Mouse (Mus musculus): ENCODE results near the gene Itch. TPM values are rescaled to one million over a fixed set of nuclear protein-coding genes. Genes with fewer than 3 reads are reported as not detected.
A peak's percentile ranks its signal among the peaks of the same experiment; 100 is the strongest.

Itch gene
- polyA plus RNA-seq, 1 experiment from 2014 or later = 16.0 TPM

DNA sequence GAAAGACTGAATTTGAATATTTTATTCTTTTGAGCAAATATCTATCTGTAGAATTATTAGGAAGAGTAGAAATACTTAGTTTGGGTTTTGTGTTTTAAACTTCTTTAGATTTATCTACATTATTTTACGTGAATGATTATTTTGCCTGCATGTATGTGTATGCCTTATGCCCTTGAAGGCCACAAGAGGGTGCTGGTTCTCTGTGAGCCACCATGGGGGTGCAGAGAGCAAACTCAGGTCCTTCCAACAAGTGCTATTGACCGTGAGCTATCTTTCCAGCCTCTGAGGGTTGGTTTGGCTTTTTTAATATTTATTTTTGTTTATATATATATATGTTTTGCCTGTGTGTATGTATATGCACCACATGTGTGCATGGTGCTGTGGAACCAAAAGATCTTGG lies 74.1 kb downstream of the Itch start:
- ATAC-seq (ENCODE audit: insufficient read depth) = no peak
- Histone ChIP-seq H3K9ac (no peak overlapping the region), H3K4me2 (no peak overlapping the region), H3K4me3 (replicated peaks) (no peak overlapping the region), H3K36me3 (replicated peaks) (peaks cover 56% of the 10 kb centered on the region), H3K27ac (replicated peaks) (no peak overlapping the region), H3K4me1 (replicated peaks) (no peaks in the 10 kb centered on the region), H3K9me3 (replicated peaks) (no peaks in the 10 kb centered on the region), H3K27me3 (no peaks in the 10 kb centered on the region)
- WGBS (ENCODE audit: insufficient replicate concordance) = 68% methylated on average over 2 of the region's 2 CpGs

DNA sequence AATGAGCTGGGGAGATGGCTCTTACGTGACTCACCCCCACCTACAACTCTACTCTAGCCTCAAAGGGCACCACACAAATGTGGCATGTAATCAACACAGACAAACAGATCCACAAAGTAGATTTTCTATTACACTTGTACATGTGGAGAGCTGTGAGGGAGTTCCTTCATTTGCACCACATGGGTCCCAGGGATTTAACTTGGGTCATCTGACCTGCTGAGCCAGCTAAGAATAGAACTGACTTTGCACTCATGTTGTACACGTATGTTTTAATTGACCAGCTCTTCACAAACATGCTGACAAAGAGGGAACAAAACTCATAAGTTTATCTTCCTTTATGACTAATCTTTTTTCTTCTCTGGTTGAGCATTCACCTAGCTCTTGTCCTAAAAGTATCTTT lies 89.8 kb downstream of the Itch start:
- no peak for ATAC-seq (ENCODE audit: insufficient read depth)
- 74% methylated on average over 2 of the region's 2 CpGs for WGBS (ENCODE audit: insufficient replicate concordance)
- no peak overlapping the region for H3K9ac ChIP-seq
- H3K4me1 ChIP-seq (replicated peaks) = 0 out of 2 replicates have a peak, but pooled peaks cover 6% of the 10 kb centered on the region
- H3K36me3 ChIP-seq (replicated peaks) = peaks cover 76% of the 10 kb centered on the region
- H3K4me3 ChIP-seq (replicated peaks) = no peak overlapping the region
- H3K9me3 ChIP-seq (replicated peaks) = no peaks in the 10 kb centered on the region
- H3K27ac ChIP-seq (replicated peaks) = no peak overlapping the region
- no peaks in the 10 kb centered on the region for H3K27me3 ChIP-seq
- H3K4me2 ChIP-seq = no peak overlapping the region

DNA sequence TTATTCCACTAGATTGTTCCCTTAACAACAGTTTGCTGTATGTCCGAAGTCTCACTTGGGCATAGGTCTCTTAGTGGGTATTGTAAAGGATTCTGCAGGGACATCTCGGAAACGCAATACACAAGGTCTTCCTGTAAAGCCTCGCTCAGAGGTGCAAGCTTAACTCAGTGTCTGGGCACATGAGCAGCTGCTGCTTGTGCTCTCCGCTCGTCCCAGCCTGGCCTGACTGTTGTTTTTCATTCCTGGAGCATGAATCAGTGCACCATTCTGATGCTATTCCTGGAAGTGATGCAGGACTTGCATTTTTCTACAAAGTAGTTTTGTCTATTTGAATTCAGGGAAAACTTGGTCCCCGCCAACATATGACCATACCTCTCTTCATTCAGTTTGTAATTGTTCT lies 91.4 kb downstream of the Itch start:
- ATAC-seq (ENCODE audit: insufficient read depth) = no peak
- H3K9ac ChIP-seq = no peak overlapping the region
- no peak overlapping the region for H3K4me3 ChIP-seq (replicated peaks)
- H3K4me1 ChIP-seq (replicated peaks) = 0 out of 2 replicates have a peak, but pooled peaks cover 6% of the 10 kb centered on the region
- WGBS (ENCODE audit: insufficient replicate concordance) = 84% methylated on average over 7 of the region's 7 CpGs
- H3K27ac ChIP-seq (replicated peaks) = no peak overlapping the region
- H3K9me3 ChIP-seq (replicated peaks) = no peaks in the 10 kb centered on the region
- H3K36me3 ChIP-seq (replicated peaks) = peaks cover 62% of the 10 kb centered on the region
- no peaks in the 10 kb centered on the region for H3K27me3 ChIP-seq
- no peak overlapping the region for H3K4me2 ChIP-seq

DNA sequence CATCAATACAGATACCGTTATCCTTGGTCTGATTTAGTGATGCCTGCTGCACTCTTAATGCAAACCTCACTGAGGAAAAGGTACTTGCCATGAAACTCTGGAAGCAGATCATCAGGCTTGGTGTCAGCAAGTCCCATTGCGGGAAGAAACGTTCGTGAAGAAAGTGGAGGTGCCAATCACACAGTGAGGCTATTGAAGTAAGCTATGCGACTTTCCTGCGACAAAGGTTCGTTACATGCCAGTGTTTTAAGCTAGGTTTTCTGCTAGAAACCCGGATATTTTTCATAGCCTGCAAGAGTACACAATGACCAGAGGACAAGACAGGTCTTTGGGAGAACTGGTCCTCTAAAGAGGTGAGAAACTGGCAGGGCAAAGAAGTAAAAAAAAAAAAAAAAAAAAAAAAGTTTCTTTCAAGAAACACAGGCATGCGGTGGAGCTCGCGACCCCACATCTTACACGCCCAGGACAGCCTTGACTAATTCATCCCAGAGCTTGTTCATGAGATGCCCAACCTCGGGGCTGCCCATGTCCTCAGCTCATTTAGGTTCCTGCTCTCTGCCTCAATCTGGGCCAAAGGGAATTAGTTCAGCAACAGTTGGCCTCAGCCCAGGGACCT lies 102.5 kb downstream of the Itch start:
- ATAC-seq (ENCODE audit: insufficient read depth) = peak; percentile 78
- Histone ChIP-seq H3K27me3 (no peaks in the 10 kb centered on the region), H3K4me2 (peak overlapping the region; percentile 84), H3K4me3 (replicated peaks) (peak overlapping the region; percentile 99), H3K27ac (replicated peaks) (peak overlapping the region; percentile 78; the same call in 1 of the 2 replicates), H3K4me1 (replicated peaks) (peaks cover 22% of the 10 kb centered on the region), H3K9me3 (replicated peaks) (no peaks in the 10 kb centered on the region), H3K36me3 (replicated peaks) (no peaks in the 10 kb centered on the region), H3K9ac (peak overlapping the region; percentile 90)
- WGBS (ENCODE audit: insufficient replicate concordance) = 7% methylated on average over 13 of the region's 13 CpGs

DNA sequence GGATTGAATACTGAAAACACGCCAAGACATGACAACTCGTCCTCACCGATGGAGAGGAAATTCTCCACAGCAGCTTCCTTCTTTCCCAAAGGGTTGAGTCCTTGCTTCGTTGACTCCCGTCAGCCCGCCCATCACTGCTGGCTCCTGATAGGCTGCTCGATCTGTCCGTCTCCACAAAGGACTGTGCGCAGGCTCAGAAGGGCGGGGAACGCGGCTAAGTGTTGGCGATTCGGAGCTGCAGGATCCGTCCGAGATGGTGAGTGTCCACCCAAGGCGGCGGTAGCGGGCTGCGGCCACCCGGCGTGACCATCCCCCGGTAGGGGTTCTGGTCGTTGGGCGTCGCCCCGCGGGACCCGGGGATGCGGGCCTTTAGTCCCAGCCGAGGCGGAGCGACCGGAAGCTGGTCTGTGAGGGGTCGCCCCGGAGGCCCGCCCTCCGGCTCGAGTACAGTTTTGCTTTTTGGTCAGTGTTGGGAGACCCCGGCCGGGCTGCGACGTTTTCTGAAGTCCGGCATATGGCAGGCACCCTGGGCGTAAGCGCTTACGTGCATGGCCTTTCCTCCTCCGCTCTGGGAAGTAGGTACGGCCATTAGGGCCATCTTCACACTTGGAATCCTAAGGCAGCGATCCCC lies 103.2 kb downstream of the Itch start, which contains the start of gene Dynlrb1:
Gene Dynlrb1 (plus strand): TSS at position 172 of the 631 bp plus-strand sequence.
- no peaks in the 10 kb centered on the region for H3K27me3 ChIP-seq
- peak within 1 kb of the TSS; percentile 99 for H3K4me3 ChIP-seq (replicated peaks)
- no peaks in the 10 kb centered on the region for H3K9me3 ChIP-seq (replicated peaks)
- peak; percentile 99 for ATAC-seq (ENCODE audit: insufficient read depth)
- under 1% methylated on average over 50 of the region's 50 CpGs for whole genome bisulfite sequencing (ENCODE audit: insufficient replicate concordance)
- peak within 1 kb of the TSS; percentile 78 for H3K27ac ChIP-seq (replicated peaks)
- peak within 1 kb of the TSS; percentile 84 for H3K4me2 ChIP-seq
- peak within 1 kb of the TSS; percentile 90 for H3K9ac ChIP-seq
- no peaks in the 10 kb centered on the region for H3K36me3 ChIP-seq (replicated peaks)
- peaks cover 27% of the 10 kb centered on the region for H3K4me1 ChIP-seq (replicated peaks)

DNA sequence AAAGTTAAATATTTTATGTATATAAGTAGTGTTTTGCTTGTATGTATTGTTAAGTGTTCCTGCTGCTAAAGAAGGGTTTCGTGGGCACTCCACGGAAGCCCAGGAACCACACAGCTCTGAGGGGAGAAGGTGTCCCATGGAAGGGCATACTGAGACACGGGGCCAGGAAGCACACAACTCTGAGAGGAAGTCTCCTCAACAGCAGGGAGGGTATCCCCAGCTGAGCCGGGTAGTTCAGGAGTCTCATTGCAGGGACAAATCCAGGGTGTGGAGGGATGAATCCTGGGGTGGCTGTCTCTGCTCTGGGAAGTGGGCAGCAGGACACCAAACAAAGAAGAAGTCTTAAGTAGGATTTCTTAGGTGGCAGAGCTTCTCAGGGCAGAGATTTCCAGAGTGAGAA lies 104.0 kb downstream of the Itch start:
- no peaks in the 10 kb centered on the region for H3K9me3 ChIP-seq (replicated peaks)

DNA sequence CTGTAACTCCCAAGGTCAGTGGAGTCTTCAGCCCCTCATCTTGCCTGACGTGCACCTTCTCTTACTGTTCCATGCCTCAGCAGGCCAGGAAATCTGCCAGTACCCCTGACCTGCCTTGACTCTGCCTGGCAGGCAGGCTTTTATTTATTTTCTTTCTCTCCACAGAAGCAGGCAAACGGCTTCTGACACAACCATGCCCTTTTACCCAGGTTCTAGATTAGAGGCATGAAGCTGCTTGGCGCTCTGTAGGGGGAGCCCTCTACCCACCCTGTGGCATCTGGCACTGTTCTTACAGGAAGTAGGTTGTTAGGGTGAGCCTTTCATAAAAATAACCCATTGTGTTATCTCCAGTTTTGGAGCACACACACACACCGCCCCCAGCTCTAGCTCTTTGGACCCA lies 107.6 kb downstream of the Itch start:
- no peak for ATAC-seq (ENCODE audit: insufficient read depth)
- Histone ChIP-seq H3K4me2 (no peak overlapping the region), H3K27me3 (no peaks in the 10 kb centered on the region), H3K36me3 (replicated peaks) (peaks cover 36% of the 10 kb centered on the region), H3K4me1 (replicated peaks) (peaks cover 22% of the 10 kb centered on the region), H3K9ac (no peak overlapping the region), H3K4me3 (replicated peaks) (no peak overlapping the region), H3K9me3 (replicated peaks) (no peaks in the 10 kb centered on the region), H3K27ac (replicated peaks) (no peak overlapping the region)
- WGBS (ENCODE audit: insufficient replicate concordance) = 62% methylated on average over 4 of the region's 4 CpGs

More for the DNA sequence above, 104.0 kb downstream of the Itch start:
- H3K4me2 ChIP-seq = peak overlapping the region; percentile 84
- H3K27me3 ChIP-seq = no peaks in the 10 kb centered on the region
- peak overlapping the region; percentile 78; the same call in 1 of the 2 replicates for H3K27ac ChIP-seq (replicated peaks)
- ATAC-seq (ENCODE audit: insufficient read depth) = no peak
- H3K36me3 ChIP-seq (replicated peaks) = 0 out of 2 replicates have a peak, but pooled peaks cover under 1% of the 10 kb centered on the region
- H3K4me1 ChIP-seq (replicated peaks) = peaks cover 27% of the 10 kb centered on the region
- peak overlapping the region; percentile 90 for H3K9ac ChIP-seq
- 10% methylated on average over 4 of the region's 4 CpGs for WGBS (ENCODE audit: insufficient replicate concordance)
- H3K4me3 ChIP-seq (replicated peaks) = peak overlapping the region; percentile 99

DNA sequence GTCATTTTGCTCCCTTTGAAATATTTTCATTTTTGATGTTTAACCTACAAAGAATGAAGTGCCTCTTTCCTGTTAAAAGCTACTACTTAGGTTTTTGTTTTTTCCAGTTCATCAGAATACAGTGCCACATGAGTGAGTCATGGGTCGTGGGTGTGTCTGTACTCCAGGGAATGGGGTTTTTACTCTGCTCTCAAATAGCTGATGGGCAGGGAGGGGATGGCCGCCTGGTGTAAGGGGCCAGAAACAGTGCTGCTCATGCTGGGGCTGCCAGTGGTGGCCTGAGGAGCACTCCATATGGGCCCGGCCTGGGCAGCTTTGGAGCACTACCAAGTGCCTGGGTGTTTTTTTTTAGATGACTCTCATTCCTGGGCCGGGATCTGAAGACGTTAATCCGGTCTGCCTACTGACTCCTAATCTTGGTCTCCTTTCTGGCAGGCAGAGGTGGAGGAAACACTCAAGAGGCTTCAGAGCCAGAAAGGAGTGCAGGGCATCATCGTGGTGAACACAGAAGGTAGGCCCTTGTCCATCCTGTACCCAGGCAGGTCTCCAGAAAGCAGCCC lies 109.1 kb downstream of the Itch start:
- no peak for ATAC-seq (ENCODE audit: insufficient read depth)
- Histone ChIP-seq H3K27me3 (no peaks in the 10 kb centered on the region), H3K4me1 (replicated peaks) (peaks cover 14% of the 10 kb centered on the region), H3K27ac (replicated peaks) (no peak overlapping the region), H3K9me3 (replicated peaks) (no peaks in the 10 kb centered on the region), H3K9ac (no peak overlapping the region), H3K4me2 (no peak overlapping the region), H3K4me3 (replicated peaks) (no peak overlapping the region), H3K36me3 (replicated peaks) (peaks cover 49% of the 10 kb centered on the region)
- WGBS (ENCODE audit: insufficient replicate concordance) = 72% methylated on average over 7 of the region's 7 CpGs

DNA sequence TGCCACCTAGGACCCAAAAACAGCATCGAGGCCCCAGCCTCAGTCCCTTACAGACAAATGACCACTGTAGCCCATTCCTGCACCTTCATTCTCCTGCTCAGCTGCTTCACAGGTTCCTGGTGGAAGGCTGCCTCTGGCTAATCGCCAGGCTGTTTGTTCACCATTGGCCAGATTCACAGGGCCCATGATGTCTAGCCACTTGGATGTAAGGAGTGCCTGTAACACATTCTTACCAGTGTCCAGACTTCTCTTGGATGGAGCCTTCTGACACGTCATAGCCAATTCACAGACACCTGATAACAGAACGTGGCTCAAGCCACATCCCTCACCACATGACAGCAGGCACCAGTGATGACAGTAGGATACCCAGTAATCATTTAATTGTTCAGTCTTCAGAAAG lies 112.9 kb downstream of the Itch start:
- Histone ChIP-seq H3K4me1 (replicated peaks) (0 out of 2 replicates have a peak, but pooled peaks cover under 1% of the 10 kb centered on the region), H3K9me3 (replicated peaks) (no peaks in the 10 kb centered on the region), H3K27me3 (no peaks in the 10 kb centered on the region), H3K4me2 (no peak overlapping the region), H3K4me3 (replicated peaks) (no peak overlapping the region), H3K27ac (replicated peaks) (no peak overlapping the region), H3K36me3 (replicated peaks) (peaks cover 82% of the 10 kb centered on the region), H3K9ac (no peak overlapping the region)
- 62% methylated on average over 4 of the region's 4 CpGs for WGBS (ENCODE audit: insufficient replicate concordance)
- no peak for ATAC-seq (ENCODE audit: insufficient read depth)

DNA sequence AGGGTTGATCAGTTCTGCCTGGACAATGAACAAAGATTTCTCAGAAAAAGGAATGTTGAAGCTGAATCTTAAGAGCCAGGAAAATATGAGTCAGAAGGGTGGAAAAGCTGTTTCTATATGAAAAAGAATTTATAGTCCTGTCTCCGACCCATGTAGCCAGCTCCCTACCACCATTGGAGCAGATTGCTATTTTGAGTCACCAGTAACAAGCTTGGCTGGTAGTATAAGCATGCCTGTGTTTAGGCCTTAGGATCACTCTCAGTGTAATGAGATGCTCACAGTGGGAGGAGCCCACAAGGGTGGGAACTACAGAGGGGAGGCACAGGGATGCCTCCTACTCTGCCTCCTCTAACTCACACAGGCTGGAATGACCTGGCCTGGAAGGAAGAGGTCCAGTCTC lies 114.9 kb downstream of the Itch start:
- peaks cover 72% of the 10 kb centered on the region for H3K36me3 ChIP-seq (replicated peaks)
- H3K4me3 ChIP-seq (replicated peaks) = no peak overlapping the region
- no peak overlapping the region for H3K27ac ChIP-seq (replicated peaks)
- no peak overlapping the region for H3K4me2 ChIP-seq
- H3K27me3 ChIP-seq = no peaks in the 10 kb centered on the region
- no peaks in the 10 kb centered on the region for H3K9me3 ChIP-seq (replicated peaks)
- ATAC-seq (ENCODE audit: insufficient read depth) = no peak
- WGBS (ENCODE audit: insufficient replicate concordance) = 74% methylated on average over 1 of the region's 1 CpGs
- no peaks in the 10 kb centered on the region for H3K4me1 ChIP-seq (replicated peaks)
- no peak overlapping the region for H3K9ac ChIP-seq

DNA sequence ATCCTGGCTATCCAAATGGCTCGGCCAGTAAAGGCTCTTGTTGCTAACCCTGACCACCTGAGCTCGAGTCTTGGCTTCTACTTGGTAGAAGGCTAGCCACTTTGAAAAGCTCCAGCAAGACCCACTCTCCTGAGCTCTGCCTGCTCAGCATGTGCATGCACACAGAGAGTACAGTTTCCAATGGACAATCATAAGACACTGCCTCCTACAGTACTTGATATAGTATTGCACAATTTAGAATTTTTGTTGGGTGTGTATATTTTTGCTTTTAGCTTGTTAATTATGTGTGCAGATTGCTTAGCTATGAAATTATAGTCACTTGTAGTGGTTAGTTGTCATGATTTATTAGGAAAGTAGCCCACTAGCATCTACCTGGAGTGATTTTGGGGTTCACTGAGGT lies 115.4 kb downstream of the Itch start:
- H3K4me3 ChIP-seq (replicated peaks) = no peak overlapping the region
- 67% methylated on average over 2 of the region's 2 CpGs for WGBS (ENCODE audit: insufficient replicate concordance)

More for the DNA sequence above, 115.4 kb downstream of the Itch start:
- no peaks in the 10 kb centered on the region for H3K4me1 ChIP-seq (replicated peaks)
- H3K27me3 ChIP-seq = no peaks in the 10 kb centered on the region
- H3K36me3 ChIP-seq (replicated peaks) = peaks cover 67% of the 10 kb centered on the region
- no peak overlapping the region for H3K27ac ChIP-seq (replicated peaks)
- no peak overlapping the region for H3K4me2 ChIP-seq
- no peaks in the 10 kb centered on the region for H3K9me3 ChIP-seq (replicated peaks)
- no peak for ATAC-seq (ENCODE audit: insufficient read depth)
- no peak overlapping the region for H3K9ac ChIP-seq
